ENCODE assay signal across 8 mouse cellular contexts in the genomic region with DNA sequence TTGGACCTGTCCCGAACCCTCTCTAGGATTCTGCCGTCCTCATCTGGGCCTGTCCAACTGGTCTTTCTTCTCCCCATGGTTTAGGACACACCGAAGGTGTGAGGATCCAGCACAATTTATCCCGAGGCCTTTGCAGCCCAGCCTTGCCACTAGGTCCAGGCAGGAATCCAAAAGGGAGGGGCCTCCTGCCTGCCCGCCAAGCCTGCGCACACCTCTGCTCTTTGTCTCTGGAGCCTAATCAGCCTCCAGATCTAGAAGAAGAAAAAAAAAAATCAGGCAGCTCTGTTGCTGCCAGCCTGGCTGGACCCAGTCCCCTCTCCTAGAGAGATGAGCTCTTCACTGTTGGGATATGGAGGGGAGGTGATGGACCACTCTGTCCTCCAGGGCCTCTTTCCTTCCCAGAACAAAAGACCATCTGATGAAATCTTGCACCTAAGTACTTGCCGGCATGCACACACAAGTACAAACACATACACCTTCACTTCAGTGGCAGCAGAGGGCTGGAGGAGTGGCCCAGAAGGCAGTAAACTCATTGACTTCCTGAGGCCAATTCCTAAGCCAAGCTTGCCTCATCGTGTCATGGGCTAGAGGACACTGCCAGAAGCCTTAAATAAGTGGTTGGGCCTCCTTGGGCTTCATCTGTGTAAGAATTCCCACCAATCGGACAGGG. TPM values are rescaled to one million over a fixed set of nuclear protein-coding genes. Genes with fewer than 3 reads are reported as not detected.
DNase-seq lines count a peak whose midpoint lies in the region; ATAC-seq and TF ChIP-seq lines count a peak whose summit lies in the region.

No protein-coding gene starts in this region.

- peaks cover 46% of the 10 kb centered on the region for H3K27me3 ChIP-seq in forebrain, embryonic 10.5 days (ENCODE audit: poor library complexity, severe bottlenecking)
- peaks cover 6% of the 10 kb centered on the region; the same call in 1 of the 2 replicates for H3K27me3 ChIP-seq in forebrain, postnatal 0 days (ENCODE audit: insufficient read depth, low read length)
- H3K27me3 ChIP-seq in E14TG2a.4 (ENCODE audit: insufficient read depth, low read length): peaks cover 14% of the 10 kb centered on the region
- H3K27me3 ChIP-seq in embryonic facial prominence, embryonic 12.5 days: peaks cover 33% of the 10 kb centered on the region
- peaks cover 34% of the 10 kb centered on the region for H3K27me3 ChIP-seq in limb, embryonic 13.5 days

- H3K4me3 ChIP-seq in forebrain, embryonic 10.5 days: peak overlapping the region; percentile 64
- H3K4me3 ChIP-seq in forebrain, postnatal 0 days (ENCODE audit: low read depth, low read length): no peak overlapping the region
- H3K4me3 ChIP-seq in E14TG2a.4 (replicated peaks; ENCODE audit: low read length): peak overlapping the region; percentile 97
- no peak overlapping the region for H3K4me3 ChIP-seq in embryonic facial prominence, embryonic 12.5 days
- no peak overlapping the region for H3K4me3 ChIP-seq in limb, embryonic 13.5 days

- TF ChIP-seq CTCF in forebrain, postnatal 0 days (IDR thresholded peaks at IDR 0.05; ENCODE audit: low read depth): no peak
- no peak for TF ChIP-seq CTCF in E14TG2a.4 (conservative IDR thresholded peaks at IDR 0.05; ENCODE audit: low read length)

- ATAC-seq in forebrain, postnatal 0 days: no peak
- ATAC-seq in embryonic facial prominence, embryonic 12.5 days (ENCODE audit: insufficient number of reproducible peaks, insufficient read depth, low FRiP score, low TSS enrichment): no peak
- no peak for ATAC-seq in limb, embryonic 13.5 days (ENCODE audit: low FRiP score, low read depth)
- ATAC-seq in erythroblast, adult 5-6 weeks (replicated peaks; ENCODE audit: low FRiP score, poor library complexity, severe bottlenecking): no peak

- peak overlapping the region; percentile 90 for H3K27ac ChIP-seq in forebrain, embryonic 10.5 days
- H3K27ac ChIP-seq in forebrain, postnatal 0 days (ENCODE audit: low read depth, low read length): no peak overlapping the region
- peak overlapping the region; percentile 60; the same call in 1 of the 2 replicates for H3K27ac ChIP-seq in embryonic facial prominence, embryonic 12.5 days
- peak overlapping the region; percentile 44; the same call in 1 of the 2 replicates for H3K27ac ChIP-seq in limb, embryonic 13.5 days

- H3K9ac ChIP-seq in forebrain, postnatal 0 days: no peak overlapping the region
- no peak overlapping the region for H3K9ac ChIP-seq in embryonic facial prominence, embryonic 12.5 days
- 0 out of 2 replicates have a peak overlapping the region, but pooled peaks have one; percentile 19 for H3K9ac ChIP-seq in limb, embryonic 13.5 days

- 26% methylated on average over 9 of the region's 9 CpGs for WGBS in forebrain, embryonic 10.5 days
- WGBS in forebrain, postnatal 0 days: 16% methylated on average over 9 of the region's 9 CpGs
- WGBS in embryonic facial prominence, embryonic 12.5 days: 41% methylated on average over 9 of the region's 9 CpGs
- 52% methylated on average over 9 of the region's 9 CpGs for WGBS in limb, embryonic 13.5 days

- DNase-seq in forebrain, embryonic 10.5 days (ENCODE audit: extremely low spot score, low spot score): peak; percentile 42
- no peak for DNase-seq in forebrain, postnatal 0 days
- DNase-seq in layer of hippocampus, adult 11-12 months (ENCODE audit: low spot score): no peak
- DNase-seq in adipocyte (ENCODE audit: low spot score): no peak

- no peaks in the 10 kb centered on the region for H3K9me3 ChIP-seq in forebrain, embryonic 10.5 days
- no peaks in the 10 kb centered on the region for H3K9me3 ChIP-seq in forebrain, postnatal 0 days (ENCODE audit: low read length)
- H3K9me3 ChIP-seq in E14TG2a.4 (ENCODE audit: low read length): no peaks in the 10 kb centered on the region
- no peaks in the 10 kb centered on the region for H3K9me3 ChIP-seq in embryonic facial prominence, embryonic 12.5 days
- H3K9me3 ChIP-seq in limb, embryonic 13.5 days: no peaks in the 10 kb centered on the region

- peaks cover 16% of the 10 kb centered on the region for H3K36me3 ChIP-seq in forebrain, embryonic 10.5 days (replicated peaks)
- H3K36me3 ChIP-seq in forebrain, postnatal 0 days (ENCODE audit: insufficient read depth): peaks cover 4% of the 10 kb centered on the region; the same call in 1 of the 2 replicates
- H3K36me3 ChIP-seq in E14TG2a.4 (ENCODE audit: insufficient read depth, low read length): peaks cover 18% of the 10 kb centered on the region
- H3K36me3 ChIP-seq in embryonic facial prominence, embryonic 12.5 days: 0 out of 2 replicates have a peak, but pooled peaks cover 4% of the 10 kb centered on the region
- H3K36me3 ChIP-seq in limb, embryonic 13.5 days: no peaks in the 10 kb centered on the region; the same call in 1 of the 2 replicates

- H3K4me2 ChIP-seq in forebrain, postnatal 0 days (ENCODE audit: low read depth): no peak overlapping the region
- no peak overlapping the region for H3K4me2 ChIP-seq in embryonic facial prominence, embryonic 12.5 days (replicated peaks)
- no peak overlapping the region for H3K4me2 ChIP-seq in limb, embryonic 13.5 days (replicated peaks)

- H3K4me1 ChIP-seq in forebrain, embryonic 10.5 days: peaks cover 83% of the 10 kb centered on the region
- peaks cover 23% of the 10 kb centered on the region for H3K4me1 ChIP-seq in forebrain, postnatal 0 days (ENCODE audit: insufficient read depth)
- peaks cover 83% of the 10 kb centered on the region for H3K4me1 ChIP-seq in E14TG2a.4 (replicated peaks; ENCODE audit: low read depth, low read length)
- peaks cover 39% of the 10 kb centered on the region for H3K4me1 ChIP-seq in embryonic facial prominence, embryonic 12.5 days
- peaks cover 61% of the 10 kb centered on the region for H3K4me1 ChIP-seq in limb, embryonic 13.5 days

RNA-seq across cellular contexts. Expression of gene Pex16, which starts 1.6 kb away (rescaled TPM):
- 23.8 and 24.6 TPM in 2 replicates for polyA plus RNA-seq in forebrain, embryonic 10.5 days (2016; fragmentation: Nextera tagmentation; extraction: Ambion mirVana)
- 33.5 and 41.1 TPM in 2 replicates for total RNA-seq in forebrain, postnatal 0 days (2014; rRNA removed)
- polyA plus RNA-seq in forebrain, postnatal 0 days (2015; fragmentation: Nextera tagmentation; extraction: Ambion mirVana): 53.2 and 53.7 TPM in 2 replicates
- polyA plus RNA-seq in embryonic facial prominence, embryonic 12.5 days (2016; fragmentation: Nextera tagmentation; extraction: Ambion mirVana): 18.4 and 19.7 TPM in 2 replicates
- 18.6 and 20.6 TPM in 2 replicates for polyA plus RNA-seq in limb, embryonic 13.5 days (2015; fragmentation: Nextera tagmentation; extraction: Ambion mirVana)
- total RNA-seq in erythroblast, adult 5-6 weeks (2015; ENCODE audit: low replicate concordance): 0.38 and 2.3 TPM in 2 replicates
- total RNA-seq in erythroblast, adult 5-6 weeks (2017; ENCODE audit: low replicate concordance): 3.7 and 6.6 TPM in 2 replicates

RNA-seq across cellular contexts. Expression of gene Large2, which starts 1.8 kb away (rescaled TPM):
- polyA plus RNA-seq in forebrain, embryonic 10.5 days (2016; fragmentation: Nextera tagmentation; extraction: Ambion mirVana): 31.9 and 33.5 TPM in 2 replicates
- total RNA-seq in forebrain, postnatal 0 days (2014; rRNA removed): 0.10 and 1.8 TPM in 2 replicates
- 1.1 and 1.5 TPM in 2 replicates for polyA plus RNA-seq in forebrain, postnatal 0 days (2015; fragmentation: Nextera tagmentation; extraction: Ambion mirVana)
- polyA plus RNA-seq in embryonic facial prominence, embryonic 12.5 days (2016; fragmentation: Nextera tagmentation; extraction: Ambion mirVana): 10.3 and 10.5 TPM in 2 replicates
- 11.9 and 13.3 TPM in 2 replicates for polyA plus RNA-seq in limb, embryonic 13.5 days (2015; fragmentation: Nextera tagmentation; extraction: Ambion mirVana)
- total RNA-seq in erythroblast, adult 5-6 weeks (2015; ENCODE audit: low replicate concordance): 4.2 TPM in 1 of 2 replicates, not detected in the other
- total RNA-seq in erythroblast, adult 5-6 weeks (2017; ENCODE audit: low replicate concordance): not detected in 2 replicates

RNA-seq across cellular contexts. Expression of gene 1700029I15Rik, which starts 9.4 kb away (rescaled TPM):
- 3.9 and 4.4 TPM in 2 replicates for polyA plus RNA-seq in forebrain, embryonic 10.5 days (2016; fragmentation: Nextera tagmentation; extraction: Ambion mirVana)
- 2.3 and 2.6 TPM in 2 replicates for total RNA-seq in forebrain, postnatal 0 days (2014; rRNA removed)
- polyA plus RNA-seq in forebrain, postnatal 0 days (2015; fragmentation: Nextera tagmentation; extraction: Ambion mirVana): 2.4 and 3.1 TPM in 2 replicates
- polyA plus RNA-seq in embryonic facial prominence, embryonic 12.5 days (2016; fragmentation: Nextera tagmentation; extraction: Ambion mirVana): 4.7 and 5.4 TPM in 2 replicates
- polyA plus RNA-seq in limb, embryonic 13.5 days (2015; fragmentation: Nextera tagmentation; extraction: Ambion mirVana): 2.3 and 4.8 TPM in 2 replicates
- not detected in 2 replicates for total RNA-seq in erythroblast, adult 5-6 weeks (2015; ENCODE audit: low replicate concordance)
- 0.70 and 4.0 TPM in 2 replicates for total RNA-seq in erythroblast, adult 5-6 weeks (2017; ENCODE audit: low replicate concordance)

RNA-seq across cellular contexts. Expression of gene Mapk8ip1, which starts 28.2 kb away (rescaled TPM):
- polyA plus RNA-seq in forebrain, embryonic 10.5 days (2016; fragmentation: Nextera tagmentation; extraction: Ambion mirVana): 47.0 and 48.1 TPM in 2 replicates
- total RNA-seq in forebrain, postnatal 0 days (2014; rRNA removed): 223 and 225 TPM in 2 replicates
- polyA plus RNA-seq in forebrain, postnatal 0 days (2015; fragmentation: Nextera tagmentation; extraction: Ambion mirVana): 129 and 150 TPM in 2 replicates
- polyA plus RNA-seq in embryonic facial prominence, embryonic 12.5 days (2016; fragmentation: Nextera tagmentation; extraction: Ambion mirVana): 49.0 and 55.8 TPM in 2 replicates
- 27.6 and 28.9 TPM in 2 replicates for polyA plus RNA-seq in limb, embryonic 13.5 days (2015; fragmentation: Nextera tagmentation; extraction: Ambion mirVana)
- total RNA-seq in erythroblast, adult 5-6 weeks (2015; ENCODE audit: low replicate concordance): not detected in 2 replicates
- total RNA-seq in erythroblast, adult 5-6 weeks (2017; ENCODE audit: low replicate concordance): not detected in 2 replicates

Comparison
In these comparisons a context has a peak if more than half of its experiments do, and no peak if none do; other contexts are left out.
1. H3K4me3 ChIP-seq: peak in forebrain, embryonic 10.5 days (single experiment) and E14TG2a.4 (single experiment); none in forebrain, postnatal 0 days (single experiment), embryonic facial prominence, embryonic 12.5 days (single experiment) and limb, embryonic 13.5 days (single experiment).